In the genomic region with DNA sequence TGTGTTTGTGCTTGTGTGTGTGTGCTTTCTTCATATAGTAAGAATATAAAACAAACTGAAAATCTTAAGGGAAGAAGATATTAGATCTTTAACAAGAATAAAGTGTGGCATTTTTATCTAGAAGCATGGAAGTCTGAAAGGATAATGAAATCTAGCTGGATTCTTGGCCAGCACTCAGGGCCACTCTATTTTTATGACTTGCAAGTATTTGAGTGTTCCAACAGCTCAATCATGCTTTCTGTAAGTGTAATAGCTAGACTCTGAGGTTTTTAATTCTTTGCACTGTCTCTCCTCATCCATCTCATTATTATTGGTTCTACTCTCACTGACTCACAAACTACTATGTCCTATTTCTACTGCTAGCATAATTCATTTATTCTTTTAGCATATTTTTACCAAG, we compare ENCODE assay signal across 15 mouse cellular contexts. TPM values are rescaled to one million over a fixed set of nuclear protein-coding genes. Genes with fewer than 3 reads are reported as not detected.
"Had no signal": no experiment of that assay in that cellular context is flagged by ENCODE, and none has a peak within 500 bp of the region (broad histone marks: within the 10 kb centered on the region; RNA-seq: fewer than 3 reads in every experiment).

No protein-coding gene starts in this region.

- DNase-seq: retina, postnatal 1 day; right cerebral cortex, adult 18-20 months; right cerebral cortex, postnatal 14 days; right cerebral cortex, postnatal 25 days; right cerebral cortex, postnatal 4 days; spleen, adult 18-20 months; thymus, adult 18-20 months; thymus, adult 2 months; thymus, postnatal 14 days; thymus, postnatal 25 days; thymus, postnatal 36 days; thymus, postnatal 4 days had no signal

RNA-seq across cellular contexts. Expression of gene Grik2, which starts 5.6 kb away (rescaled TPM):
- total RNA-seq: neutrophil, adult 5-6 weeks had no signal
- polyA plus RNA-seq: spleen, adult 2 months; thymus, postnatal 0 days had no signal
